Mouse (Mus musculus) myocyte (in vitro differentiated cells): ENCODE data around the gene Afdn.
"Not testable (repeated sequence)": the region's sequence is repeated elsewhere in the genome, so short reads cannot be mapped to it uniquely, and the experiment has no call there.

ENCODE experiments used
- E2F4 ChIP-seq: IDR thresholded peaks from one replicate; pipeline ENCODE4 v1.6.1; 2011; ENCODE audit warnings: mild to moderate bottlenecking, control low read depth, moderate library complexity; ENCODE audit not compliant: insufficient read depth
- POLR2A ChIP-seq: IDR thresholded peaks from one replicate; pipeline ENCODE4 v1.6.1; 2011; ENCODE audit warnings: low read depth, mild to moderate bottlenecking, control low read depth, moderate library complexity; ENCODE audit not compliant: insufficient read length
- REST ChIP-seq: IDR thresholded peaks from one replicate; pipeline ENCODE4 v1.6.1; 2011; ENCODE audit warnings: mild to moderate bottlenecking, control low read depth, moderate library complexity; ENCODE audit not compliant: insufficient read depth, insufficient read length

DNA sequence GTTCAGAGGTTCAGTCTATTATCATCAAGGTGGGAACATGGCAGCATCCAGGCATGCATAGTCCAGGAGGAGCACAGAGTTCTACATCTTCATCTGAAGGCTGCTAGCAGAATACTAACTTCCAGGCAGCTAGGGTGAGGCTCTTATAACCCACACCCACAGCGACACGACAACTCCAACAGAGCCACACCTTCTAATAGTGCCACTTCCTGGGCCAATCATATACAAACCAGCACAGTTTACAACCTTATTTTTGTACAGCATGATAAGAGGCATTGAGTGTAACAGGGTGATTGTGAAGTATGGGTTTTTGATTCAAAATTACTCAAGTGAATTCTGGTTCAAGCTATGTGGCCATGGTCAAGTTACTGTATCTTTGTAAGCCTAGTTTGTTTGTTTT lies 29.7 kb downstream of the Afdn start:
- TF ChIP-seq REST, POLR2A, E2F4: not testable (repeated sequence)
